Mouse (Mus musculus): ENCODE measurements around the gene Rassf3.

DNA sequence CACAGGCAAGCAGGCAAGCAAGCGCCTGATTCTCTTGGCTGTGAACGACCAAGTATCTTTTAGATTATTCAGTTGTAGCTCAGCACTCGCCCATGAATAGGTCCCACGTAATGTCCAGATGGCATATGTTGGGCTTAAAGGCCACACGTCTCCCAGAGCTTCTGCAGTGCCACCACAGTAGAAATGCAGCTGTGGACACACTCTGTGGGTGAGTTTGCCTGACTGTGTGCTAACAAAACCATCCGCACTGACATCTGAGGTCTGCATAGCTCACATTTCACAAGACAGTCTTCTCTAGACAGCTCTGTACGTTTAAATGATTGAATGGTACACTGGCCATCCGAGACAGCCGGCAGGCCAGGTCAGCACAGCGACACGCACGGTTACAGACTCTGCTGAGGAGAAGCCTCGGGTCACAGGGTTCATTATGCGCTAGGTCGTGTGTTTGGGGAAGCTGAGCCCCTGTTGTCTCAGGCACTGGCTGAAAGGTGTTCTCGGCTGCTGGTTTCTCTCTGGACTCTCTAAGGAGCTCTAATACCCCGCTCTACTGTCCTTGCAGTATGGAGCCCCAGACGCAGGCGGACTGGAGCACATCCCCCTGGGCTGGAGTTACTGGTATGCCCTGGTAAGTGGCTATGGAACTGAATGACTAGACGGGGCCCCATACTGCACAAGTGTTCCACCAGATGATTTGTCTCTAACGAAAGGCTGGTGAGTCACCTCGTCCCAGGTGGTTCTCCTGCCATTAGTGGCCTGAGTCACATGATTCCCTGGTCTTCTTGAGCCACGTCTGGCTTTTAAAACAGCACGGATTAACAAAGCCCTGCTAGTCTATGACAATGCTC is 100.3 kb downstream of the Rassf3 start:
- no peak for TF ChIP-seq ZNF384 (IDR thresholded peaks at IDR 0.05; ENCODE audit: low read depth, low read length)
- TF ChIP-seq CHD2 (IDR thresholded peaks at IDR 0.05; ENCODE audit: low read depth, low read length), result no peak
- TF ChIP-seq ZC3H11A (IDR thresholded peaks at IDR 0.05; ENCODE audit: borderline replicate concordance, low read depth, low read length), result no peak
